Mouse (Mus musculus) lung, postnatal 0 days (tissue): Measurements from ENCODE around the gene Fam3c.

Experiments used
- CTCF ChIP-seq: IDR thresholded peaks from 2 replicates; pipeline ENCODE4 v1.5.1; 2016; ENCODE audit warnings: antibody characterized with exemption, mild to moderate bottlenecking
- EP300 ChIP-seq: IDR thresholded peaks from 2 replicates; pipeline ENCODE4 v1.6.1; 2016; ENCODE audit warnings: antibody characterized with exemption, mild to moderate bottlenecking, control low read depth

DNA sequence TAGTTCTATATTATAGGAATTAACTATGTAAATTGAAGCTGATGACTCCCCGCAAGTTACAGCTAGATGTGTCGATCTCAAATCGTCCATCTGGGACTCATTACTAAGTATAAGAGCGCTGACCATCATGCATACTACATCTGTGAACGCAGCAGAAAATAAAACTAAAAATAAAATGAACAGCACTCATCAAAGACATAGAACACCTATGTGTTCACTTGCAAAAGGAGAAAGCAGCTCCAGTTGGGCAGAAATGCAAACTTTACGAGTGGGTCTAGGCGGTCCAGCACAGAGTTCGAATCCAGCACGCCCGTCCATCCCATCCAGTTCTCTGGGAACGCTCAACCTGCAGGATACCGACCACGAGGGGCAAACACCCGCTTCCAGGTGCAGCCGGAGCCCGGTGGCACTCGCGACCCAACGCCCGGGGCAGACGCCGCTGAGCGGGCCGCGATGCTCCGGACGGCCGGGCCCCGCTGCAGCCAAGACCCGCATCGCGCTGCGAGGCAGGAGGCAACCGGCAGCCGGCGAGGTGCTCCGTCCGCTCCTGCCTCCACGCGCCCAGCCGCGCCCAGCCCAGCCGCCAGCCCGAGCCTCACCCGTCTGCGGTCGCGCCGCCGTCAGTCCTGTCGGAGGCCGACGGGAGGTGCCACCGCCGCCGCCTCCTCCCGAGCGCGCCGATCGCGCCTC is 502 bp downstream of the Fam3c start:
- no peak for TF ChIP-seq EP300
- TF ChIP-seq CTCF = 0 out of 2 replicates have a peak, but pooled peaks have one; percentile 9
